Mouse (Mus musculus): ENCODE measurements around the gene Oas3. TPM values are rescaled to one million over a fixed set of nuclear protein-coding genes. Genes with fewer than 3 reads are reported as not detected.

Gene Oas3
- polyA plus RNA-seq, 1 experiment from 2014 or later, result 0.40 TPM

GRCm38 (mm10) chr5:120714314-120714713, 63.1 kb downstream of the Oas3 start:
- TF ChIP-seq CTCF (IDR thresholded peaks at IDR 0.05; ENCODE audit: low read depth), result peak; percentile 94
- no peak for TF ChIP-seq EP300 (optimal IDR thresholded peaks at IDR 0.05)
- no peaks in the 10 kb centered on the region for H3K4me1 ChIP-seq (replicated peaks; ENCODE audit: control insufficient read depth, insufficient read depth)
- 3% methylated on average over 16 of the region's 16 CpGs for WGBS
- ATAC-seq (ENCODE audit: low FRiP score, low TSS enrichment), result no peak
- no peak overlapping the region for H3K4me2 ChIP-seq (replicated peaks; ENCODE audit: low read depth)
- H3K27ac ChIP-seq (replicated peaks), result no peak overlapping the region
- H3K36me3 ChIP-seq (ENCODE audit: control insufficient read depth, insufficient read depth, low read length), result no peaks in the 10 kb centered on the region
- H3K4me3 ChIP-seq (ENCODE audit: low read depth, low read length), result no peak overlapping the region
- no peak overlapping the region for H3K9ac ChIP-seq (ENCODE audit: low read length)
- H3K9me3 ChIP-seq (ENCODE audit: control insufficient read depth, low read length), result no peaks in the 10 kb centered on the region
- DNase-seq (ENCODE audit: low spot score), result peak; percentile 77
- 0 out of 2 replicates have a peak, but pooled peaks cover 2% of the 10 kb centered on the region for H3K27me3 ChIP-seq (ENCODE audit: control insufficient read depth, insufficient read depth, low read length)

GRCm38 (mm10) chr5:120712721-120713120, 64.7 kb downstream of the Oas3 start:
- no peaks in the 10 kb centered on the region for H3K4me1 ChIP-seq (replicated peaks; ENCODE audit: control insufficient read depth, insufficient read depth)
- DNase-seq (ENCODE audit: low spot score) (no peak), ATAC-seq (ENCODE audit: low FRiP score, low TSS enrichment) (no peak)
- no peak overlapping the region for H3K4me2 ChIP-seq (replicated peaks; ENCODE audit: low read depth)
- no peak overlapping the region for H3K27ac ChIP-seq (replicated peaks)
- H3K36me3 ChIP-seq (ENCODE audit: control insufficient read depth, insufficient read depth, low read length), result no peaks in the 10 kb centered on the region
- H3K4me3 ChIP-seq (ENCODE audit: low read depth, low read length), result no peak overlapping the region
- 0 out of 2 replicates have a peak, but pooled peaks cover 2% of the 10 kb centered on the region for H3K27me3 ChIP-seq (ENCODE audit: control insufficient read depth, insufficient read depth, low read length)
- no peaks in the 10 kb centered on the region for H3K9me3 ChIP-seq (ENCODE audit: control insufficient read depth, low read length)
- no peak overlapping the region for H3K9ac ChIP-seq (ENCODE audit: low read length)
- no peak for TF ChIP-seq CTCF (IDR thresholded peaks at IDR 0.05; ENCODE audit: low read depth)
- no peak for TF ChIP-seq EP300 (optimal IDR thresholded peaks at IDR 0.05)
- 76% methylated on average over 8 of the region's 8 CpGs for WGBS

- ATAC-seq (ENCODE audit: low FRiP score, low TSS enrichment), result no peak
- Histone ChIP-seq H3K4me1 (replicated peaks; ENCODE audit: control insufficient read depth, insufficient read depth) (no peaks in the 10 kb centered on the region), H3K4me2 (replicated peaks; ENCODE audit: low read depth) (peak within 1 kb of the TSS; percentile 67), H3K27ac (replicated peaks) (no peak within 1 kb of the TSS), H3K4me3 (ENCODE audit: low read depth, low read length) (peak within 1 kb of the TSS; percentile 43), H3K36me3 (ENCODE audit: control insufficient read depth, insufficient read depth, low read length) (no peaks in the 10 kb centered on the region), H3K27me3 (ENCODE audit: control insufficient read depth, insufficient read depth, low read length) (0 out of 2 replicates have a peak, but pooled peaks cover 2% of the 10 kb centered on the region), H3K9me3 (ENCODE audit: control insufficient read depth, low read length) (no peaks in the 10 kb centered on the region), H3K9ac (ENCODE audit: low read length) (peak within 1 kb of the TSS; percentile 55)
- 46% methylated on average over 3 of the region's 3 CpGs for WGBS
- DNase-seq (ENCODE audit: low spot score), result no peak
- TF ChIP-seq EP300 (optimal IDR thresholded peaks at IDR 0.05) (no peak), CTCF (IDR thresholded peaks at IDR 0.05; ENCODE audit: low read depth) (no peak)
These were observed 65.6 kb downstream of the Oas3 start, which contains the start of gene Dtx1 for GRCm38 (mm10) chr5:120711827-120712226. TSS of gene Dtx1 (minus strand) at chr5:120711927.

GRCm38 (mm10) chr5:120711416-120711815, 66.0 kb downstream of the Oas3 start:
- ATAC-seq (ENCODE audit: low FRiP score, low TSS enrichment) (no peak), DNase-seq (ENCODE audit: low spot score) (no peak)
- Histone ChIP-seq H3K36me3 (ENCODE audit: control insufficient read depth, insufficient read depth, low read length) (no peaks in the 10 kb centered on the region), H3K9me3 (ENCODE audit: control insufficient read depth, low read length) (no peaks in the 10 kb centered on the region), H3K27me3 (ENCODE audit: control insufficient read depth, insufficient read depth, low read length) (0 out of 2 replicates have a peak, but pooled peaks cover 2% of the 10 kb centered on the region), H3K4me1 (replicated peaks; ENCODE audit: control insufficient read depth, insufficient read depth) (no peaks in the 10 kb centered on the region), H3K27ac (replicated peaks) (no peak overlapping the region), H3K9ac (ENCODE audit: low read length) (peak overlapping the region; percentile 55), H3K4me2 (replicated peaks; ENCODE audit: low read depth) (peak overlapping the region; percentile 67), H3K4me3 (ENCODE audit: low read depth, low read length) (peak overlapping the region; percentile 43)
- TF ChIP-seq CTCF (IDR thresholded peaks at IDR 0.05; ENCODE audit: low read depth), result no peak
- no peak for TF ChIP-seq EP300 (optimal IDR thresholded peaks at IDR 0.05)
- 1% methylated on average over 38 of the region's 43 CpGs for WGBS

GRCm38 (mm10) chr5:120710826-120711248, 66.6 kb downstream of the Oas3 start:
- no peak overlapping the region for H3K27ac ChIP-seq (replicated peaks)
- H3K9ac ChIP-seq (ENCODE audit: low read length), result peak overlapping the region; percentile 55
- WGBS, result 1% methylated on average over 27 of the region's 34 CpGs
- peak overlapping the region; percentile 67 for H3K4me2 ChIP-seq (replicated peaks; ENCODE audit: low read depth)
- peak overlapping the region; percentile 43 for H3K4me3 ChIP-seq (ENCODE audit: low read depth, low read length)
- TF ChIP-seq EP300 (optimal IDR thresholded peaks at IDR 0.05) (no peak), CTCF (IDR thresholded peaks at IDR 0.05; ENCODE audit: low read depth) (no peak)
- no peaks in the 10 kb centered on the region for H3K36me3 ChIP-seq (ENCODE audit: control insufficient read depth, insufficient read depth, low read length)
- no peaks in the 10 kb centered on the region for H3K9me3 ChIP-seq (ENCODE audit: control insufficient read depth, low read length)
- 0 out of 2 replicates have a peak, but pooled peaks cover 2% of the 10 kb centered on the region for H3K27me3 ChIP-seq (ENCODE audit: control insufficient read depth, insufficient read depth, low read length)
- DNase-seq (ENCODE audit: low spot score), result no peak
- no peak; the same call in 1 of the 2 replicates for ATAC-seq (ENCODE audit: low FRiP score, low TSS enrichment)
- H3K4me1 ChIP-seq (replicated peaks; ENCODE audit: control insufficient read depth, insufficient read depth), result no peaks in the 10 kb centered on the region

GRCm38 (mm10) chr5:120710161-120710825, 67.2 kb downstream of the Oas3 start:
- 0 out of 2 replicates have a peak, but pooled peaks cover 2% of the 10 kb centered on the region for H3K27me3 ChIP-seq (ENCODE audit: control insufficient read depth, insufficient read depth, low read length)
- peak overlapping the region; percentile 67 for H3K4me2 ChIP-seq (replicated peaks; ENCODE audit: low read depth)
- no peaks in the 10 kb centered on the region for H3K4me1 ChIP-seq (replicated peaks; ENCODE audit: control insufficient read depth, insufficient read depth)
- H3K36me3 ChIP-seq (ENCODE audit: control insufficient read depth, insufficient read depth, low read length), result no peaks in the 10 kb centered on the region
- no peaks in the 10 kb centered on the region for H3K9me3 ChIP-seq (ENCODE audit: control insufficient read depth, low read length)
- H3K9ac ChIP-seq (ENCODE audit: low read length), result peak overlapping the region; percentile 55
- H3K4me3 ChIP-seq (ENCODE audit: low read depth, low read length), result peak overlapping the region; percentile 43
- WGBS, result 2% methylated on average over 37 of the region's 40 CpGs
- ATAC-seq (ENCODE audit: low FRiP score, low TSS enrichment), result no peak
- H3K27ac ChIP-seq (replicated peaks), result no peak overlapping the region
- DNase-seq (ENCODE audit: low spot score), result no peak
- no peak for TF ChIP-seq EP300 (optimal IDR thresholded peaks at IDR 0.05)
- TF ChIP-seq CTCF (IDR thresholded peaks at IDR 0.05; ENCODE audit: low read depth), result no peak
